Mouse (Mus musculus) heart, adult 2 months (tissue): ENCODE data around the gene Itpr2. TPM values are rescaled to one million over a fixed set of nuclear protein-coding genes. Genes with fewer than 3 reads are reported as not detected.
A peak's percentile ranks its signal among the peaks of the same experiment; 100 is the strongest.

ENCODE experiments used
- DNase-seq, 2 experiments: peaks; one replicate each; pipeline ENCODE4 v3.0.0; 2021
- H3K27ac ChIP-seq: fragments of 200-600 bp; 2 replicates; pipeline ENCODE4 v1.8.1; 2022
- H3K27me3 ChIP-seq: fragments of 200-500 bp; 2 replicates; pipeline ENCODE4 v1.6.1; 2012; ENCODE audit warnings: mild to moderate bottlenecking, low read length, inconsistent platforms, mixed read lengths; ENCODE audit not compliant: control insufficient read depth, insufficient read depth
- H3K36me3 ChIP-seq: fragments of 200-500 bp; 2 replicates; pipeline ENCODE4 v1.6.1; 2012; ENCODE audit warnings: low read length, inconsistent platforms; ENCODE audit not compliant: control insufficient read depth, insufficient read depth
- H3K4me1 ChIP-seq: fragments of 200-500 bp; 2 replicates; pipeline ENCODE4 v1.6.1; 2011; ENCODE audit warnings: low read length; ENCODE audit not compliant: control insufficient read depth, insufficient read depth
- H3K4me3 ChIP-seq: fragments of 200-600 bp; 2 replicates; pipeline ENCODE4 v1.8.1; 2022
- H3K79me2 ChIP-seq: fragments of 200-500 bp; replicated peaks from 2 replicates; pipeline ENCODE4 v1.6.1; 2012; ENCODE audit warnings: mild to moderate bottlenecking, inconsistent platforms, low read length, moderate library complexity, mixed read lengths; ENCODE audit not compliant: control insufficient read depth, insufficient read depth
- H3K9ac ChIP-seq: fragments of 200-500 bp; 2 replicates; pipeline ENCODE4 v1.6.1; 2012; ENCODE audit warnings: low read depth, mild to moderate bottlenecking, control low read depth, inconsistent platforms, low read length, mixed read lengths
- CTCF ChIP-seq: fragments of 200-600 bp; IDR thresholded peaks from 2 replicates; pipeline ENCODE4 v1.8.1; 2022; ENCODE audit warnings: antibody characterized with exemption, mild to moderate bottlenecking, moderate library complexity
- EP300 ChIP-seq: fragments of 200-500 bp; IDR thresholded peaks from 2 replicates; pipeline ENCODE4 v1.6.1; 2011; ENCODE audit warnings: low read depth, low read length, control low read depth; ENCODE audit not compliant: insufficient read depth
- POLR2A ChIP-seq: fragments of 200-500 bp; IDR thresholded peaks from 2 replicates; pipeline ENCODE4 v1.6.1; 2011; ENCODE audit warnings: mild to moderate bottlenecking, low read depth, low read length, control low read depth; ENCODE audit not compliant: insufficient read depth
- whole genome bisulfite sequencing: fragments of 180-500 bp; shearing (Covaris S2); methylation state at CpG from one replicate; pipeline ENCODE4 v1.1.7; 2018; 5-methylcytosine and 5-hydroxymethylcytosine counted together
- intact Hi-C: fragments of 180-260 bp; cut with DNase I; formaldehyde crosslinking; loops from one replicate; pipeline ENCODE4 v1.15.1; 2025
- polyA plus RNA-seq: library from polyadenylated mRNA; depleted of rRNA; stranded (reverse); fragments of >200 nt; gene quantifications from 2 replicates; pipeline ENCODE4 v1.2.3, GENCODE M21; 2012
- total RNA-seq, 2 experiments: library from RNA; stranded (reverse); gene quantifications; 2 replicates each; pipeline ENCODE4 v1.2.3; 2021

The Itpr2 gene
- total and polyA plus RNA-seq, 3 experiments = 6.6 to 23.7 (median 20.1) TPM

DNA sequence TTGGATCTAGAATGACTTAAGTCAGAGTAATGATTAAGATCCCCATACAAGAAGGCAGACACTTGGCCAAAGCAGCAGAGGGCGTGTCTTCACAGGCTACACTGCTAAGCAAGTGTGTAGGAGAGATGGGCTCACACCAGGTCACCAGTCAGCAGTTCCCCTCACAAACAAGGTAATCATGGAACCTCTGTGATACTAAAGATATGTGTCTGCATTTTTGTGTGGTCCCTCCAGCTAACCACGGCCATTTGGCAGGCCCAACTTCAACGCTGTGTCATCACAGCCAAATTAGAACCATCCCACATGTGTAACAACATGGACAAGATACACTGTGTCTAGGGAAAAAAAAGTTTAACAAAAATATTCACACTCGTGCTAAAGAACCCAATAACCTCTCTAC, 106.4 kb downstream of the Itpr2 start:
- no peak for DNase-seq
- no peak overlapping the region for H3K27ac ChIP-seq
- H3K4me1 ChIP-seq = no peaks in the 10 kb centered on the region
- H3K9ac ChIP-seq = no peak overlapping the region
- WGBS = 85% methylated on average over 4 of the region's 4 CpGs
- H3K27me3 ChIP-seq = no peaks in the 10 kb centered on the region
- no peaks in the 10 kb centered on the region for H3K36me3 ChIP-seq
- intact Hi-C loops = no loop called here
- no peaks in the 10 kb centered on the region for H3K79me2 ChIP-seq
- no peak for TF ChIP-seq POLR2A
- no peak for TF ChIP-seq CTCF
- H3K4me3 ChIP-seq = no peak overlapping the region

- peak; percentile 56 for TF ChIP-seq CTCF
- no peak for TF ChIP-seq POLR2A
- intact Hi-C loops = no loop called here
- Histone ChIP-seq H3K9ac (no peak overlapping the region), H3K36me3 (no peaks in the 10 kb centered on the region), H3K4me3 (no peak overlapping the region), H3K27ac (no peak overlapping the region), H3K4me1 (no peaks in the 10 kb centered on the region), H3K79me2 (no peaks in the 10 kb centered on the region), H3K27me3 (no peaks in the 10 kb centered on the region)
- DNase-seq = no peak
- 83% methylated on average over 2 of the region's 2 CpGs for WGBS
These were observed 109.8 kb downstream of the Itpr2 start for GRCm38 (mm10) chr6:146392188-146392587.

DNA sequence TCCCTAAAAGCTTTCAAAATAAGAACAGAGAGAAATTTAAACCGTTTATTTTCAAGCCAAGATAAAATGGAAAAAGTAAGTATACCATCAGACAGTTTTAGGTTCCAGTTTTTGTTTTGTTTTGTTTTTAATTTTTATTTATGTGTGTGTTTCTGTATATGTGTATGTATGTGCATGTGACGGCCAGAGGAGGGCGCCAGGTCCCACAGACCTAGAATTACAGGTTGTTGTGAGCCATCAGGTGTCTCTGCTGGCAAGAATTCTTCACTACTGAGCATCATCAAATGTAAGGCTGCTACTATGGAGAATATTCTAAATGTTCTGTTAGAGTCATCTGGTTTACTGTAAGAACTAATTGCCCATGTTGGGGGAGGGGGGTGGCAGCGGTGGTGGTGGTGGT, 111.9 kb downstream of the Itpr2 start:
- no peak overlapping the region for H3K9ac ChIP-seq
- 95% methylated on average over 4 of the region's 4 CpGs for WGBS
- intact Hi-C loops = no loop called here
- DNase-seq = no peak
- TF ChIP-seq POLR2A (no peak), CTCF (peak; percentile 31; the same call in 1 of the 2 replicates), EP300 (no peak)
- no peaks in the 10 kb centered on the region for H3K79me2 ChIP-seq
- H3K36me3 ChIP-seq = no peaks in the 10 kb centered on the region
- no peak overlapping the region for H3K4me3 ChIP-seq
- no peaks in the 10 kb centered on the region for H3K4me1 ChIP-seq
- no peak overlapping the region for H3K27ac ChIP-seq
- no peaks in the 10 kb centered on the region for H3K27me3 ChIP-seq

DNA sequence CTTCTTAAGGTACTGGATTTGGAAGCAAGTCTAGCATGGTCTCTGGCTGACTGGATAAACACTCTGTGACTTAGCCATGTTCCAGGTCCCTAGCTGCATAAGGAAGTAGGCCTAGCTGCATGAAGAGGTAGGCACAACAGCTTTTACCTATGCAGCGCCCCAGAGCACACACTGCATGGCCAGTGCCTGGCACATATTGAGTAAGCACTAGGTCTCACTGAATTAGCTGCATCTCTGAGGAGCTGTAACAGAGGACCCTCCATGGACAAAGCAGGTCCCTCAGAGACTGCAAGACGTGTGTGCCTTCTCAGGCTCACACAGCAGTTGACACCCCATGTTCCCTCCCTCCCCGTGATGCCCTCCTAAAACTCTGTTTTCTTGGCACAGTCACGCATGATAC, 114.0 kb downstream of the Itpr2 start:
- 82% methylated on average over 4 of the region's 4 CpGs for WGBS
- intact Hi-C loops = no loop called here

DNA sequence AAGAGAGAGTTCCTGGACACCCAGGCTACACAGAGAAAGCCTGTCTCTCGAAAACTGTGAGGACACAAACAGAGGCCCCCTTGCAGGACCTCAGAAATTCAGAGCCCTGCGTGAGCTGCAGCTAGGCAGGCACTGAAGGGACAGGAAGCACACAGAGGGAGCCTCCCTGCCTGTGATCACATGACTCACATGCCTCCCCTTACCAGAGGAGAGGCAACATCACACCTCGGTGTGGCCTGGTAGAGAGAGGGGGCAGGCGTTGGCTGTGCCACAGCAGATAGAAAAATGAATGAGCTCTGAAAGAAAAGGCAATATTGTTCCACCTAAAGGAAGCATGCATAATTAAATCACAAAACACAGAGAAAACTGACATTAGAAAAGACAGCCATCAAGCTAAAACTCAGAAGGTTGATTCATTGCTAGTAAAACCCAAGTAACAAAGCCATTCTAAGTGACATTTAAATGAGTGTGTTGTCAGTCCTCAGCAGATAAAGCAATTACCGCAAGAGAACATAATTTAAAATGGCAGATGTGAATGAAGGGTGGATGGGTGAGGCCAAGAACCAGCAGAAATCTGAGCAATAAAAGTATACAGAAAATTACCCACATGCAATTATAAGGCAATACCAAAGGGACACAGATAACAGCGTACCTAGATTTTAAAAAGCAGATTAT, 114.8 kb downstream of the Itpr2 start:
- no peak for DNase-seq
- no peaks in the 10 kb centered on the region for H3K27me3 ChIP-seq
- no peak overlapping the region for H3K9ac ChIP-seq
- no peaks in the 10 kb centered on the region for H3K79me2 ChIP-seq
- no peaks in the 10 kb centered on the region for H3K36me3 ChIP-seq
- H3K27ac ChIP-seq = no peak overlapping the region
- WGBS = 55% methylated on average over 6 of the region's 6 CpGs
- TF ChIP-seq POLR2A (no peak), EP300 (no peak), CTCF (no peak)
- intact Hi-C loops = no loop called here
- no peaks in the 10 kb centered on the region for H3K4me1 ChIP-seq
- H3K4me3 ChIP-seq = no peak overlapping the region

More for the DNA sequence above, 114.0 kb downstream of the Itpr2 start:
- TF ChIP-seq EP300 (no peak), POLR2A (no peak), CTCF (no peak)
- no peak for DNase-seq
- Histone ChIP-seq H3K79me2 (no peaks in the 10 kb centered on the region), H3K9ac (no peak overlapping the region), H3K27ac (no peak overlapping the region), H3K4me3 (no peak overlapping the region), H3K27me3 (no peaks in the 10 kb centered on the region), H3K36me3 (no peaks in the 10 kb centered on the region), H3K4me1 (no peaks in the 10 kb centered on the region)

DNA sequence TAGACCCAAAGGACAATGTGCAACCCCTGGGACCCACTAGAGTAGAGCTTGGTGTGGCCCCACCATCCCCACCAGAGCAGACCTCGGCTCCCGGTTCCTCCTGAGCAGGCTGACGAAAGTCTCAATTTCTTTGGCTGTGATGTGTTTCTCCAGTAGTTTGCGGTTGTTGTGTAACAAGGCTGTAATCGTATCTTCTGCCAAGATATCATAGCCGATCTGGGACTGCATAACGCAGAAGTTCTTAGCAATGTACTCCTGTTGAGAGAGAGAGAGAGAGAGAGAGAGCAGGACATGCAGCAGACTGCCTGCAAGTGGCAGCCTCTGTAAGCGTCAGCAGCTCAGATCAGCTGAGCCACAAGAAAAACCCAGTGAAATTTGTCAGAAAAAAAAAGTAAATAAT, 122.8 kb downstream of the Itpr2 start:
- no peak overlapping the region for H3K9ac ChIP-seq
- H3K79me2 ChIP-seq = no peaks in the 10 kb centered on the region
- H3K4me3 ChIP-seq = no peak overlapping the region
- H3K27me3 ChIP-seq = no peaks in the 10 kb centered on the region
- intact Hi-C loops = no loop called here
- H3K4me1 ChIP-seq = no peaks in the 10 kb centered on the region
- WGBS = 89% methylated on average over 8 of the region's 8 CpGs
- no peak overlapping the region for H3K27ac ChIP-seq
- TF ChIP-seq POLR2A (no peak), EP300 (no peak), CTCF (no peak)
- no peaks in the 10 kb centered on the region for H3K36me3 ChIP-seq
- DNase-seq = no peak
